Mouse (Mus musculus) adipocyte (in vitro differentiated cells): ENCODE results near the gene Map3k10.
A peak's percentile ranks its signal among the peaks of the same experiment; 100 is the strongest.
"Not testable (repeated sequence)": the region's sequence is repeated elsewhere in the genome, so short reads cannot be mapped to it uniquely, and the experiment has no call there.

Experiments used
- DNase-seq: peaks from one replicate; pipeline ENCODE4 v3.0.0-alpha.2; 2016; ENCODE audit warnings: low spot score

Gene Map3k10

DNA sequence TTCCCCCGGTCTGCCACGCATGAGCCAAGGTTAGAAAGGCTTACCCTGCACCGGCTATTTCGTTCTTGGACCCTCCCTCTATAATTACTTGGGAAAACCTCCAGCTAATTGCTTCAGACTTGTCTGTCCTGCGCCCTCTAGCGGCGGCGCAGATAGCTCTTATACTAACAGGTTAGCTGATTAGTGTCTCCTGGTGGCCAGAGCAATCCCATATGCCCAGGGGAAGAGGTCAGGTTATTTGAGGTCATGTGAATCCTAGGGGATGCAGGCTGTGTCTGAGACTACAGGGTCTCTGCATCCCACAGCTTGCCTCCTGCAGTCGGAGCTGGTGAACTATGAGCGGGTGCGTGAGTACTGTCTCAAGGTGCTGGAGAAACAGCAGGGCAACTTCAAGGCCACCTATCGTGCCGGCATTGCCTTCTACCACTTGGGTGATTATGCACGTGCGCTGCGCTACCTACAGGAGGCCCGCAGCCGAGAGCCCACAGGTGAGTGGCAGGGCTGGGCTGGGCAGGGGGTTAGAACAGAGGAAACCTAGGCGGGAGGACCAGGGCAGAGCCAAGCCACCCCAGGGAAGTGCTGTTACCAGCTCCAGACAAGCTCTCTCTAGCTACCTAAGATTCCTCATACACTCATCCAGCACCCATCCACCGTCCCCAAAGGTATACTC is 19.7 kb downstream of the Map3k10 start:
- DNase-seq: no peak

- DNase-seq: no peak
These were observed 20.5 kb downstream of the Map3k10 start, which contains the start of gene Ttc9b for GRCm38 (mm10) chr7:27653681-27654437. Gene Ttc9b (plus strand): TSS chr7:27653915.

DNA sequence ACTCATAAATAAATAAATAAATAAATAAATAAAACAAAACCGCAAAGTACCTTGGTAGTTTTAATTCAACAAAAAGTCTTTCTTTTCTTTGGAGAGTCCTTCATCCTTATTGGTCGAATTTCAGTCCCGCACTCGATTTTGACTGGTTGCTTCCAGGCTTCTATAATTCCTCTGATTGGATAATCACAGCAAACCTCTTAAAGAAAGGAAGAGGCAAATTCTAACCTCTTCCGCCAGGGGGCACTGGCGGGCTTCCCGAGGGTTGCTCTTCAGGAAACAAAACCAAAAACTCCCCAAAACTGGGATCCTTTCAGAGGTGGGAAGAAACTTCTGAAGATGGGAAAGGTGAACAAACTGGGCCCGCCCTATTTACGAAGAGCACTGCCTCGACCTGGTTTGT is 23.4 kb downstream of the Map3k10 start:
- peak; percentile 81 for DNase-seq

DNA sequence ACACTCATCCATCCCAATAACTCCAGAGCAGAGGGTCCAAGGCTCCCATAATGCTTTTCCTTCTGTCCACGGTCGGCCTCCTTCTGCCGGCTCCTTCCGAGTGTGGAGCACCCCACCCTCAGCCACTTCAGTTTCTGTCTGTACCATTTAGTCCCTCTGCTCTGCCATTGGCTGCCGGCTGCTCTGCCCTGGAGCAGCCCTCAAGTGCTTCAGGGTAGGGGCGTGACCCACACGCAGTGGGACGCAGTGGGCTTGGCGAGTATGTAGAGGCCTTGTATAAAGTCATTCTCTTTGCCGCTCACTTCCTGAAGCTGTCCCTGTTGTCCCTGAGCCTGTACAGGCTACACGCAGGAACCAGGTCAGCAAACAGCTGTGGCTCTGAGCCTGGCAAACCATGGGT is 24.7 kb downstream of the Map3k10 start:
- DNase-seq: no peak

- DNase-seq: no peak
These were observed 27.0 kb downstream of the Map3k10 start for GRCm38 (mm10) chr7:27647281-27648002.

DNA sequence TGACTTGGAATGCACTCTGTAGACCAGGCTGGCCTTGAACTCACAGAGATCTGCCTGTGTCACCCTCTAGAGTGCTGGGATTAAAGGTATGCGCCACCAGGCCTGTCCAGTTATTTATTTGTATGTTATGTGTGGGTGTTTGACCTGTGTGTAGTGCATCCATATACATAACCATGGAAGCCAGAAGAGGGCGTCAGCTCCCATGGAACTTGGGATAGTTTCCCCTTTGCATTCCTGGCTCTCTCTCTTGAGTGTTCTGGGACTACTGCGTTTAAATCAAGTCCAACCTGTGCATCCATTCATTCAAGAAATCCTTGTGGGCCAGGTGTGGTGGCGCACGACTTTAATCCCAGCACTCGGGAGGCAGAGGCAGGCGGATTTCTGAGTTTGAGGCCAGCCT is 27.9 kb downstream of the Map3k10 start:
- DNase-seq: no peak

GRCm38 (mm10) chr7:27644471-27644870 is 29.9 kb downstream of the Map3k10 start:
- no peak for DNase-seq

- not testable (repeated sequence) for DNase-seq
These were observed 39.3 kb downstream of the Map3k10 start for GRCm38 (mm10) chr7:27635094-27635493.

DNA sequence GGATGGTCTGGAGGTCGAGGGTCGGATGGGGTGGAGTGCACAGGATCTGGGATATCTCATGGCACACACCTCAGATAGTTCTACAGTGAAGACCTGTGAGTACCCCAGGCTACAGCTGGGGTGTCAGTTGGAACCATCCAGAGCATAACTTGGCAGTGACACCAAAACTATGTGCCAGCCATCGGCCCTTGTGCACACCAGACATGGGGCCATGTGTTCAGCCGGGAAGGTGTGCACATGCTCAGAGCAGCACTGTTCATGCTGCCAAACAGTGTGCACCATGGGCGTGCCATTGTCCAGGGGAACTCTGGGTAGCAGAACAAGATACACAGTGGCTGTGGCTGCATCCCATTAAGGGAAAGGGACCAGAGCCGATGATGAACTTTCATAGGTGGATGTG is 39.7 kb downstream of the Map3k10 start:
- no peak for DNase-seq

DNA sequence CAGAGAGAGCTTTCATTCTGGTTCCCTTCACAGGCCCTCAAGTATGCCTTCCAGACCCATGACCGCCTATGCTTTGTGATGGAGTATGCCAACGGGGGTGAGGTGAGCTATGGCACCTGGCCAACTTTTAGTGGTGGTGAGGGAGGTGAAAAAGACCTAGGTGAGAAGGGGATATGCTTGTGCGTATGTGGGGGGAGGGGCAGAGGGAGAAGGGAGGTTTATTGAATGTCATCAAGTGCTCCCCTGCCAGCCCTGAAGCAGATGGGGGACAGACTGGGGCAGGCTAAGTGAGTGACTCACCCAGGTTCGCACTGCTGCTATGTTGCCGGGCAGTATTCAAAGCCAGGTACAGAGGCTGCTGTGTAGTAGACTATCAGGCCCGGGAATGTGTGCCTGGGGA is 41.2 kb downstream of the Map3k10 start:
- DNase-seq: no peak

DNA sequence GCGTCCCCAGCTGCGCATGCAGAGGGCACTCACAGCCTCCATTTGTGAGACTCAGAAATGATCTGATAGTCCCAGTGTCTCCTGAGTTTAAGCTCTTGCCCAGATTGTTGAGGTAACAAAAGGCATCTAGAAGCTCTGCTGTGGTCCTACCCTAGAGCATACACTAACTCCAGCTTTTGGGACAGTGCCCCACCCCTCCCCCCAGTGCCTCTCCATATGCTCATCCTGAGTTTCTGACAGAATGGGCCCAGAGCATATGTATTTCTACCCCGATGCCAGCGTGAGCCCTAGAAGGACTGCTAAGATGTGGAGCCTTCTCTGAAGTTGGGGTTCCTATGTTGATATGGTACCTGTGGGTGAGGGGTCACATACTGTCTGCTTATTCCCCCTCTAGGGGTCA is 43.0 kb downstream of the Map3k10 start:
- DNase-seq: no peak

- not testable (repeated sequence) for DNase-seq
These were observed 45.6 kb downstream of the Map3k10 start for GRCm38 (mm10) chr7:27628816-27629215.

DNA sequence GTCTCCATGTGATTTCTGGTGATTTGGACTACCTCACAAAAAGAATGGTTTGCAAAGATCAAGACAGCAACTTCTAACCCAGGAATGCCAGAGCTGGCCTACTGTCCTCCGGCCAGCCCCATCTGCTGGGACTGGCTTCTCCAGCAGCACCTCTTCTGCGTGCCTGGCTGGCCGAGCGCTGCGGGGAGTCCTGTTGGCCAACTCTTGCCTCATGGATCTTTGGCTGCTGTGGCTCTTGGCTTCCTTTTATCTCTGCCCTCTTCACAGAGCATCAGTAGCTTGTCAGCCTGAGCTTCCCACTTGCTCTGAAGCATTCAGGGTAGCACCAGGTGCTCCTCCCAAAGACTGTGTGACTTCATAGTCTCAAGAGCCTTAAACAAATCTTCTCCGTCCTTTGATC is 46.2 kb downstream of the Map3k10 start:
- DNase-seq: no peak

DNA sequence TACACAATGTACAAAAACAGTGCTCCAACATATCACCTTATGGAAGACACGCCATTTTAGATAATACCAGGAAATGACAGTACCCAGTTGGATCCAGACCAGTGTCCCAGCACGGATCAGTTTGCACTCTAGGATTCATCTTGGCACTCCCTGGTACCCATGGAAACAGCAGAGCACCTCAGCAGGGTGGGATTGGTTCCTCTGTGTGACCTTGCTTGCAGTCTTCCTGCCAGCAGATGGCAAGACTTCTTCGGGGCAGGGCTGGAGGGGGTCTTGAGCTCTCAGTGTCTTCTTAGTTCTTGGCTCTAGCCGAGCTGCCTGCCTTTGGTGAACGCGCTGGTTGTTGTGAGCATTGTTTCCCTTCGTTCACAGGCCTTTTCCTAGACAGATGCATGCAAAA is 46.7 kb downstream of the Map3k10 start:
- DNase-seq: no peak

- DNase-seq: peak; percentile 78
These were observed 49.4 kb downstream of the Map3k10 start for GRCm38 (mm10) chr7:27624967-27625366.

GRCm38 (mm10) chr7:27622234-27622633 is 52.2 kb downstream of the Map3k10 start:
- DNase-seq: no peak

GRCm38 (mm10) chr7:27621028-27621427 is 53.4 kb downstream of the Map3k10 start:
- no peak for DNase-seq

GRCm38 (mm10) chr7:27613751-27614499 is 60.5 kb downstream of the Map3k10 start:
- no peak for DNase-seq

DNA sequence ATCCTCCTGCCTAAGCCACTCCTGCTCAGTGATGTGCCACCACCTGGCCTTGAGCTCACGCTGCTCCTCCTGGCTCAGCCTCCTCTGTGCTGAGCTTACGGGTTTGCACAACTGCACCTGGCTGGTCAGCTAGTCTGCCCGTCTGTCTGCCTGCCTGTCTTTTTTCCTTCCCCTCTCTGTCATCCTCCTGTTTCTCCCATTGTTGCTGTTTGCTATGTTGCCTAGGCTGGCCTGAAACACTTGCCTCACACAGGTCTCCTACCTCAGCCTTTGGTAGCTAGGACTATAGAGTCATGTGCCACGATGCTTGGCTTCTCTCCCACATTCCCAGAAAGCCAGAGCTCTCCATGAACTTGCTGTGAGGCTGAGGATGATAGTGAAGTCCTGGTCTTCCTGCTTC is 61.5 kb downstream of the Map3k10 start:
- no peak for DNase-seq

DNA sequence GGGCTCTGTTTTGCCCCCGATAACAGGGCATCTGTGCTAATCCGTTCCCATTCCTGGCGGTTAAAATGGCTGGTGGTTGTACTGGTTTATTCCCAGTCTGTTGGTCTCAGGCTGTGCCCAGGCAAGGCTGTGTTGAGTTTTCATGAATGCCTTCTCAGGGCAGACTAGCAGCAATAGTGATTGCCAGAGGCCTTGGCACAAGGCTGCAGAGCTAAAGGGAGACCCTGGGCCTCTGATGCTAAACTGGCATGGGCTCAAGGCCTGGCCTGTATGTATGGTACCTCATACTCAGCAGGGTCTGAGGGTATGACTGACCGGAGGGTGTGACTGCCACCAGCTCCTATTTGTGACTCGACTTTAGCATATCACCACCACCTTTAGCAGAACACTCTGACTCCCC is 63.5 kb downstream of the Map3k10 start:
- DNase-seq: no peak

DNA sequence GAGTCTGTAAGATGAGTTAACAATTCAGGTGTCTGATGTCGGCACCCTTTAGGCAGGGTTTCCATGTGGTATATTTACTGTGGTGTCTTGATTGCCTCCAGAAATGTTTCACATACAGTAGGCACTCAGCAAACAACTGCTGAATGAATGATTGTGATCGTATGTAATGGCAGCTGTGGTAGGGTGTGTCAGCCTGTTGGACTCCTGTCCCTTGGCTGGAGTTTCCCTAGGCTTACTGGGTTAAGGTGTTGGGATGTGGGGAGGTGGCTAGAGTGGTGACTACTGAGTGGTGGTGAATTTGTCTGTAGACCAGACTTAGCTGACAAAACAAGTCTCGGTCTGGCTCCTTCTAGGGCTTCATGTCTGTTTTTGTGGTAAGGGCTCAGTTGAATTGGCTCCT is 64.0 kb downstream of the Map3k10 start:
- DNase-seq: no peak

- DNase-seq: no peak
These were observed 64.7 kb downstream of the Map3k10 start for GRCm38 (mm10) chr7:27609688-27610087.
